Mouse (Mus musculus): ENCODE results near the gene Hsd11b2.
"Not testable (repeated sequence)": the region's sequence is repeated elsewhere in the genome, so short reads cannot be mapped to it uniquely, and the experiment has no call there.

The Hsd11b2 gene

DNA sequence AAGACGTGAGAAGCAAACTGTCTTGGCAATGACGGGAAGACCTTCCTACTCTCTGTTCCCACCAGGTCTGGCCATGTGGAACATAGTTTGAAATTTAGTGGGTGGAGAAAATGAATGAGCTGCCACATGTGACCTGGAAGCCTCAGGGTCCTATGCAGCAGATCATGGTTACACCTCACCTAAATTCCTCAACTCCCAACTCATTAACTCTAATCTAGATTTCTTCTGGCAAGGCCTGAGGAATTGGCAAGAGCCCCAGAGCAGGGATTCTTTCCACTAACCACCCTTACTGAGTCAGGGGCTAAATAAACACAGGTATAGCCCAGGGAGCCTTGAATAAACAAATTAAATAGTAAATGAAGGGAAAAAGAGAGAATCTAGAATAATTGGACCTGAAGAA lies 33.5 kb downstream of the Hsd11b2 start:
- DNase-seq (ENCODE audit: extremely low spot score, low read depth, low spot score), result no peak

DNA sequence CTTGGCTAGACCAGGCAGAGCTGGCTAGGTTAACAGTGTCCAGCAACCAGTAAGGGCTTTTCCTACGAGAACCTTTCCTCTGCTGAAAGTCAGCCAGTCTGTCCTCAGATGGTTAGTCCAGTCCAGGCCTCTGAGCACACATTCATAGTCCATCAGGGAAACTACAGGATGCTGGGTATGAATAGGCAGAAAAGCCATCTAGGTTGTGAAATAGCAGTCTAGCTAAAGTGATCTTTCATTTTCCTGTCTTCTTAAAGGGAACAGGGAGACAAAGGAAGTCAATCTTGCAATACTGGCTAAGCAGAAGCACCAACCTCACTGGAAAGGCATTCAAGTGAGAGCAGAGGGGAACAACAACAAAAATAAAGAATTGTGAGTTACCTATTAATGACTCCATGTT lies 34.3 kb downstream of the Hsd11b2 start:
- DNase-seq (ENCODE audit: extremely low spot score, low read depth, low spot score), result no peak

DNA sequence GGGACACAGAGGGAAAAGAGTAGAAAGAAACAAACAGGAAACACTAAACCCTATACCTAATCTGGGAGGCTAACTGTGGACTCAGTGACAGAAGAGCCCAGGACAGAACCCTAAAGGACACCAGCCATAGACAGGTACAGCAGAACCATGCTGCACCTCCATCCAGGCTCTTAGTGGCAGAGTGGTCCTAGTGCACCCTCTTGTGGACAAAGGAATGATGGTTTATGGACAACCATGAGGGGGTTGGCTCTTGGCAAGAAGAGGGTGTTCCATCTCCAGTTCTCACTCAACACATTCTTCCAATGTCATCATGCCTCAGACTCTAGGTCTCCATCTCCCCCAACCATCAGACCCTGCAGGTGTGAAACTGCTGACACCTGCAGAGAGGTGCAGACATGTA lies 35.5 kb downstream of the Hsd11b2 start:
- DNase-seq (ENCODE audit: extremely low spot score, low read depth, low spot score), result peak; percentile 26

DNA sequence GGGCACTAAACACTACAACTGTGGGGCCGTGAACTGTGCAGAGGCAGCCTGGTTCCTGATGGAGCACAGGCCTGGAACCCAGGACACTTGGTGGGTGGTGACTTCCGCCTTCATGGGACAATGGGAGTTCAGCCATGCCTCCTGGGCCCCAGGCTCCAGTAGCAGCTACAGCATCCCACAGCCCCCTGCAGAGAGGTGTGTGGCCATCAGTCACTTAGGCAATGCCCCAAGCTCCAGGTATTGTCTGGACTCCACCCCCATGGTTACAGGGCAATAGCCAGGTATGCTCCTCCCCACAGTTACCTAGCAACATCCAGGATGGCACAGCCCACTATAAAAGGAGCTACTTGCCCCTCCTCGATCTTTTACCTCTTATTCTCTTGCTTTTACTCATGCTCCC lies 36.7 kb downstream of the Hsd11b2 start:
- DNase-seq (ENCODE audit: extremely low spot score, low read depth, low spot score), result no peak

DNA sequence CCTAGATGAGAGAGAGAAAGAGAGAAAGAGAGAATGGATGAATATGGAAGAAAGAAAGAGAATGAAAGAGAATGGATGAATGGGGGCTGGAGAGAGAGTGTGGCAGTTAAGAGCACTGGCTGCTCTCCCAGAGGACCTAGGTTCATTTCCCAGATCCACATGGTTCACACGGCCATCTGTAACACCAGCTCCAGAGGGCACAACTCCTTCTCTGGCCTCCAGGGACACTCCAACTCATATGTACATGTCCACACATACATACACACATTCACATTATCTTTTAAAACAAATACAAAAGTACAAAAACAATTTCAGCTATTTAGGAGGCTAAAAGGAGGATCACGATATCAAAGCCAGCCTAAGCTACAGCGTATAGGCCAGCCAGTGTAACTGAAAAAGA lies 44.3 kb downstream of the Hsd11b2 start:
- DNase-seq (ENCODE audit: extremely low spot score, low read depth, low spot score), result no peak

DNA sequence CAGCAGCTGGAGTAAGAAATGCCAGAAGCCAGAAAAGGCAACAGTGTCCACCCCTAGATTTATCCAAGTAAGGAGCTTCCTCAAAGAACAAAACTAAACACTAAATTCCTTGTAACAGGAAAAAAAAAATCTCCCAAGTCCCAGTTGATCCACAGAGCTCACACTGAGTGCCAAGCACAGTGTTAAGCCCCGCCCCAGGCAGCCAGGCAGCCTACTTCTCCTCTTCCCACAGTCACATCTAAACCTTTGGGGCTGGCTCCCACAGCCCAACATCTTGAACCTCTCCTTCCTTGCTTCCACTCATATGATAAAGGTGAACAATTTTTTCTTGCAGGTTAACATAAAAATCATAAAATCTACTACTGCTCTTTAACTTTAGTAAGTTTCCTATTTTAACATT lies 45.3 kb downstream of the Hsd11b2 start:
- no peak for DNase-seq (ENCODE audit: extremely low spot score, low read depth, low spot score)

DNA sequence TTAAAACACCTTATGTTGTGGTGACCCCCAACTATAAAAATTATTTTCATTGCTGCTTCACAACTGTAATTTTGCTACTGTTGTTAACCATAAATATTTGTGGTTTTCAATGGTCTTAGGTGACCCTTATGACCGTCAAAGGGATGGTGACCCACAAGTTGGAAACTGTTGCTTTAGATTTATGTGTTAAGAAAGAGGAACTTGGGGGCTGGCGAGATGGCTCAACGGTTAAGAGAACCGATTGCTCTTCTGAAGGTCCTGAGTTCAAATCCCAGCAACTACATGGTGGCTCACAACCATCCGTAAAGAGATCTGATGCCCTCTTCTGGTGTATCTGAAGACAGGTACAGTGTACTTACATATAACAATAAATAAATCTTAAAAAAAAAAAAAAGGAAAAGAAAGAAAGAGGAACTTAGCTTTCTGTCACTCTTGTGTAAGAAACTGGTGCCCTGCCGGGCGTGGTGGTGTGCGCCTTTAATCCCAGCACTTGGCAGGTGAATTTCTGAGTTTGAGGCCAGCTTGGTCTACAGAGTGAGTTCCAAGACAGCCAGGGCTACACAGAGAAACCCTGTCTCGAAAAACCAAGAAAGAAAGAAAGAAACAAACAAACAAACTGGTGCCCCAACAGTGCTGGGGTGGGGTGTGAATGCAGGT lies 46.1 kb downstream of the Hsd11b2 start:
- not testable (repeated sequence) for DNase-seq (ENCODE audit: extremely low spot score, low read depth, low spot score)

DNA sequence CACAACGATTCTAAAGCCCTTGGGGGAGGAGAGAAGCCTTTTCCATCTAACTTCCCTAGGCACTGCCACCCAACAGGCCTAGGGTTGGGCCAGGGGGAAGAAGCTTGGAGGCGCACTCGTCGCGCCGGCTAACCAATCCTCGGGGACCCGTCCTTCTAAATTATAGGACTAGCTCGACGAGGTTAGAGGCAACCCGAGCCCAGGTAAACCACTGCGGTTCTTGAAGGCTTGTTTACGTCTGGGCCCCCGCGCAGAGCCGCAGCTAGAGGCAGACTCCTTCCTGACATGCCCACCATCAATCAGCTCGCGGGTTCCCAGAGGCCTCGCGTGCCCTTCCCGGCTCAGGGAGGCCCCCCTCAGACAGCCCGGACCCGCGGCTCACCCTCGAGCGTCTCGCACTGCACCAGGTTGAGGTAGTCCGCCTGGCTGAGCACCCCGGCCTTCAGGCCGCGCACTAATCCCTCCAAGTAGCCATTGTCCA lies 46.9 kb downstream of the Hsd11b2 start:
- no peak for DNase-seq (ENCODE audit: extremely low spot score, low read depth, low spot score)

DNA sequence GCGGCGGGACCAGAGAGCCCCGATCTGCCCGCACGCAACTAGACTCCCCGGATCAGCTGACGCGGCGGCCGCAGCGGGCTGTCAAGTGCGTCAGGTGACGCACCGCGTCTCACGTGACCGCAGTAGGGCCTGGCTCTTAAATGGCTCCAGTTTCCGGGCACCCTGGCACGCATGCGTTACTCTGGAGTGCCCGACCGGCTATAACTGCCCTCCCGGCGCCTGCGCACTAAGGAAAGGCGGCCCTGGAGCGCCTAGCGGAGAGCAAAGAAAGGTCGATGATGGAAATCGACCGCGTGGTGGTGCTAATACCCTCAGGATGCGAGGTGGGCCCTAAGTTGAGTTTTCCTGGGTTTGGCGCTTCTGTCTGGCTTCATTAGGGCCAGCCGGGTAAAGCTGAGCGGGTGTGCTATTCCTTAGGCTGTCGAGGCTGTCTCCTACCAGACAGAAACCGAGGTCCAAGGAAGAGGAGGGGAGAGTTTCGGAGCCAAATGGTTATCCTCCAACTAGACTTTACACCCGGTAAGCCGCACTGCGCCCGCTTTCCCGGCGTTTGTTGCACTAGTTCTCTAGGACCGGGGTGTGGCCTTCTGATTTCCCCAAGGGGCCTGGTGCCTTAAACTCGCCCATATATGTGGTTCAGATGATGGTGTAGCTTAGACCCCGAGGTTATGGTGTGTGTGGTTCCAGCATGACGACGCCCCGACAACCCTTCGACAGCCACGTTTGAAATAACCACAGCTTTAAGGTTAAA lies 47.6 kb downstream of the Hsd11b2 start, which contains the start of gene Atp6v0d1:
Atp6v0d1 (minus strand) TSS at position 96 of the 751 bp plus-strand sequence.
- DNase-seq (ENCODE audit: extremely low spot score, low read depth, low spot score), result peak; percentile 98

DNA sequence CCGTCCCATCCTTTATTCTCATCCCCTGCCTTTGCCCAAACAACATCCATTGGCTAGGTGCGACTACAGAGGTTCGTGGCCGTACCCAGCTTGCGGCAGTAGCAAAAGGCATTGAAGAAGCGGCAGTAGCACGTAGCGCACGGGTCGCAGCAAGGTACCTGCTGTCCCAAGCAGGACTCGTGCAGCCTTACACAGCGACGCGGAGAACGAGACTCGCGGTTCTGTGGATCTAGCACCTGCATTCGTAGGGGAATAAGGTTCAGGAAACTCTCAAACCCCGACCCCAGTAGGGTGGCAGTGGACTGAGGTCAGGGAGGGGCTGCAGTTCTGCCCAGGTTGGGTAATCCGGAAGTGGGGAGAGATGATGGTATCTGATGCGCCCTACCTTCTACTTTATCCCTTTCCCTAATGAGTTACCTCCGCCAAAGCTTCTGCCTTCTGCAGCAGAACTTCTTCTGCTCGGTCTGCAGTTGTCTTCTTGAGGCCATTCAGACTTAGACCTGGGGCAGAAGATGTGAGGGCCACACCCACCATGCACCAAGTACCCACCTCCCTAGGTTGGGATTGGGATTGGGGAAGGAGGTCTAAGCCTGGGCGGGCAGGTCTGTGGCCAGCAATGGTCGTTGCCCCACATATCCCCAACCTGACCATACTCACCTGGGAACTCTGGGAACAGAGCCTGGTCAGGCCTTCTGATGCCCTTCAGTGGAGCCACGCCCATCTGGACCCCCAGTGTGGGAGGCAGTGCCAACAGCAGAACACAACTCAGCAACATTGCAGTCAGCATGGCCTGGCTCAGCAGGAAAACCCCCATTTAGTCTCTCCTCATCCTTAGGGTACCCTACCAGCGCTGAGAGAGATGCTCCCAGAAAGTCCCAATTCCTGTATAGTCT lies 48.4 kb downstream of the Hsd11b2 start:
- no peak for DNase-seq (ENCODE audit: extremely low spot score, low read depth, low spot score)

DNA sequence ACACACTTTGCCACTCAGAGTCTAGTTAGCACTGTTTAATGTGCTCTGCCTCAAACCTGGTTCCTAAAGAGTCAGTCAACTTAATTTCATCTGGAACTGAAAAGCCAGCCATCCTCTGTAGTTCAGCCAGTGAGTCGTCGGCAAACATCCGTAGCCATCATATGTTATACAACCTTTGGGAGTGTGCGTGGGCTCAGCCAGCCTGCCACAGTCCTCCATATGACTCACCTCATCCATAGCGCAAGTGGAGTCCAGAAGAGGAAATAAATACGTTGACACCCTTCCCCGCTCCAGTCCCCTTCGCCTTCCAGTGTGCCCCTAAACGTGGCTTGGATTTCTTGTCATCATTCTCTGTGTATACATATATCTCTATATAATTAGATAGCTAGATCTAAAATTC lies 53.3 kb downstream of the Hsd11b2 start:
- DNase-seq (ENCODE audit: extremely low spot score, low read depth, low spot score), result no peak

DNA sequence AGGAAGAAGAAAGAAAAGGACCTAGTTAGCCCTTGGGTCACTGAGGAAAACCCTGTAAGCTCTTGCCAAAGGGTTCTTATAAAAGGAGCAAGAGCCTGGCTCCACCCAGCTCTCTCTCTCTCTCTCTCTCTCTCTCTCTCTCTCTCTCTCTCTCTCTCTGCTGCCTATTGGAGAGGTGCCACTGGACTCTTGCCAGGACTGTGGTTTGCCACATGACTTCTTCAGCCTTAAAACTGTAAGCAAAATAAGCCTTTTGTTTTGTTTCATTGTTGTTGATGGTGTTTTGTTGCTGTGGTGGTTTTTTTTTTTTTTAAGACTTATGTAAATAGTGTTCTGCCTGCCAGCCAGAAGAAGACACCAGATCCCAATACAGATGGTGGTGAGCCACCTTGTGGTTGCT lies 54.9 kb downstream of the Hsd11b2 start:
- DNase-seq (ENCODE audit: extremely low spot score, low read depth, low spot score), result no peak
